Mouse (Mus musculus) CD4-positive helper T cell, adult 2 months (primary cell): ENCODE measurements at regions not wholly inside any gene's neighbourhood (a gene's known extent, or its start where the extent isn't known, plus 50 kb on each side); places are given as distances from the start of the nearest gene placed in this dataset.

Experiments
- DNase-seq: peaks from one replicate; pipeline ENCODE4 v3.0.0-alpha.2; 2012; ENCODE audit warnings: low read depth, missing footprints, low spot score

- no peak for DNase-seq
Observed at GRCm38 (mm10) chr8:6582732-6583131, 1477.6 kb upstream of the Slc10a2 start.

- DNase-seq, result no peak
Observed at GRCm38 (mm10) chr8:6577868-6578634, 1472.9 kb upstream of the Slc10a2 start.

GRCm38 (mm10) chr8:6575241-6575640 lies 1470.1 kb upstream of the Slc10a2 start:
- DNase-seq, result no peak

GRCm38 (mm10) chr8:6573492-6573891 lies 1468.3 kb upstream of the Slc10a2 start:
- no peak for DNase-seq

DNA sequence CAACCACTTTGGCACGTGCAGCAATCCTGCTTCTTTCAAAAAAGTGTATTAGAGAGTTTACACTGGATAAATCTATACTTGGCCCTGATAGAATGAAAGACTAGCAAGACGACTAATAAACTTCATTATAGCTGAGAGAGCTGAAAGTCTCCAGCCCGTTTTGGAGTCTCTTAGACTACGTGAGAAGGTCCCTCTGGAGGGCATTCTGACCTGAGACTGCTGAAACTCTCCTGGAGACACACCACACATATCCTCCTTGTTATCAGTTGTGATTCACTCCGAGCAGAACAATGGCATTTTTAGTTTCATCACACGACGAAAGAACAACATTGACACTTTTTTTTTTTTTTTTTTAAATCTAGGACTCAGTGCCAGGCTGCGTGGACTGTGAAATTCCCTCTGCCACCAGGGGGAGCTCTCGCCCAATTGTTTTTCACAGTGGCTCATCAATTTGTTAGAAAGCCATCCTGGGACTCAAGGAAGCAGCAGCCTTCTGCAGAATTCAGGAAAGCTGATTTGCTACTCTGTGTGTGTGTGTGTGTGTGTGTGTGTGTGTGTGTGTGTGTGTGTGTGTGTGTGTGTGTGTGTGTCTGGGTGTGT lies 1467.0 kb upstream of the Slc10a2 start:
- peak; percentile 25 for DNase-seq

GRCm38 (mm10) chr8:6550965-6551364 lies 1445.8 kb upstream of the Slc10a2 start:
- no peak for DNase-seq

DNA sequence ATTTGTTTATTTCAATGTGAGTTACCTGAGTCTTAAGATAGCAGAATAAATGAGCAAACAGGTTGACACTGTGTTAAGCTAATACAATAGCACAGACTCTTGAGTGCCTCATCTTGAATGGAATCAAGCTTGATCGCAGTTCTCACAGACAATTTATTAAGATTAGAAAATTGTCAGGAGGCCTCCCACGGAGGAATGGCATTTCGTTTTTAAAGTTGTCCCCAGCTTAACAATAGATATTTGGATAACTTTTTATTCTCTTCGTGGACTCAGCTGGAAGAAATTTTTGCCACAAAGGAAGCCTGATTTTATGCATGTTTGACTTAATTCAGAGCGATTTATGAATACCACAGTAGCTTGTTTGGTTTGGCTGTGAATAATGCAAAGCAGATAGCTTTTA lies 1422.0 kb upstream of the Slc10a2 start:
- DNase-seq, result no peak

- DNase-seq, result no peak
Observed at GRCm38 (mm10) chr8:6515882-6516682, 1410.9 kb upstream of the Slc10a2 start.

GRCm38 (mm10) chr8:6492453-6492852 lies 1387.3 kb upstream of the Slc10a2 start:
- no peak for DNase-seq

GRCm38 (mm10) chr8:6481966-6482365 lies 1376.8 kb upstream of the Slc10a2 start:
- no peak for DNase-seq

GRCm38 (mm10) chr8:6471089-6471488 lies 1365.9 kb upstream of the Slc10a2 start:
- DNase-seq, result no peak

DNA sequence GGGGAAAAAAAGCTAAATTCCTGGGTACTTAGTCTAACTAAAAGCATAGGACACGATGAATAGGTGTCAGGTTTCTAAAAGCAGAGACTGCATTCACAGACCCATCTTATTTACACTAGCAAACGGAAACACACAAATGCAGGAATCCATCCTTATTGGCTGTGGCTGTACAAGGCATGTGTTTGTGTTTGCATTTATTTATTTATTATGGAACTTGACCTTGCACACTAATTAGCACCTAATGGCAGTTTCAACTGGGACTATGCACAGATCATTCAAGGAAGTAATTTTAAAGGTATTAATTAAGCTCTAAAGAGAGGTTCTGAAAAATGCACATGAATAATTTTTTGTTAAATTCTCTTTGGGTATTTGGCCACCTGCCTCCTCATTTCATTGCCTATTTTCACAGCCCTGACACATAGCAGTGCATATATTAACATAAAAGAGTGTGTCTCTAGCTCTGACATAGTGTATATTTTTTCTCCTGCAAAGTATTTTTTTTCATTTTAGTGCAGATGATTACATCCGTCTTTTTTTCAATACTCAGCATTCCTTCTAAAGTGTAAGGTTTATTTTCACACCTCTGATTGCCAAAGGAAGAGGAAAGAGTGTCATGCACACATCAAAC lies 1351.5 kb upstream of the Slc10a2 start:
- no peak for DNase-seq

DNA sequence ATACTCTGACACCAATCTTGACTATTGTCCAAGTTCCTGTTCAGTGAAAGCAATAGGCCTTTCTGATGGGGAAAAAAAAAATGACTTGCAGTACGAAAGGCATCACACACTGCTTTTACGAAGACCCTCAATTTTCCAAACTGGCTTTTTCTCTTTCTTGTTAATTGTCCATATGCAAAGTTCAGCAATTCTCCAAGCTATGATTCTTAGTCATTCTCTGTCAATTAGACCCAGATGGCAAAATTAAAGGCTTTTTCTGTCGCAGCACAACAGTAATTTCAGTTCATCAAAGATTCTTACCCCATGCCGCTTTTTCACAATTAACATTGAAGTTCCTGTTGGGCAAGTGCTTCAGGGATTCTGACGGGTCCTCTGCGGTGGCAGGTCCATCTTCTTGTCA lies 1343.2 kb upstream of the Slc10a2 start:
- DNase-seq, result no peak

DNA sequence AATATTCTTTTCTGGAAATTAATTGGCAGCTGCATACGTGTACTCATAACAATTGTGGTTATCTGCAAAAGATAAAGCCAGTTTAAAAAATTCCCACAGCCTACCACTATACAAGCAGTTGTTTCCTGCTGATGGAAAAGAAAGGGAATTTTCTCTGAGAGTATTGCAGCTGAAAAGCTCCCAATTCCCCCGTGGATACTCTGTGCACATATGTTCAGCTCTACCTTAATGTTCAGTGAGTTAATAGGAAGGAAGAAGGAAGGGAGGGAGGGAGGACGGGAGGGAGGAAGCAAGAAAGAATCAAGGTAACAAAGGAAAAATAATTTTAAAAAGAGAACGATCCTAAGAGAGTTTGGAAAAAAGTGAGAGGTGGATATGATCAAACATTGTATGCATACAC lies 1333.9 kb upstream of the Slc10a2 start:
- DNase-seq, result no peak
